21 mouse cellular contexts compared by ENCODE assay signal in genomic region chr17:27611994-27612393, GRCm38 (mm10). TPM values are rescaled to one million over a fixed set of nuclear protein-coding genes. Genes with fewer than 3 reads are reported as not detected.
A peak's percentile ranks its signal among the peaks of the same experiment; 100 is the strongest.
DNase-seq lines count a peak whose midpoint lies in the region; ATAC-seq and TF ChIP-seq lines count a peak whose summit lies in the region.
"Had no signal": no experiment of that assay in that cellular context is flagged by ENCODE, and none has a peak within 500 bp of the region (broad histone marks: within the 10 kb centered on the region; RNA-seq: fewer than 3 reads in every experiment).

No protein-coding gene starts in this region.

- DNase-seq in gastrocnemius, adult 2 months, result no peak
- no peak for DNase-seq in gastrocnemius, postnatal 4 days (ENCODE audit: low spot score in 2 of 2)
- DNase-seq in layer of hippocampus, adult 2 months (ENCODE audit: low spot score in 2 of 2), result no peak
- DNase-seq in layer of hippocampus, adult 11-12 months (ENCODE audit: low spot score), result no peak
- no peak for DNase-seq in gastrocnemius, adult 18-20 months (ENCODE audit: low spot score)
- DNase-seq in kidney, postnatal 36 days, result no peak
- DNase-seq: cerebellum, postnatal 36 days; kidney, postnatal 10 days; lung, adult 2 months; lung, postnatal 4 days; thymus, postnatal 25 days had no signal

- H3K27ac ChIP-seq in gastrocnemius, adult 2 months, result peak overlapping the region; percentile 86
- peak overlapping the region; percentile 88 for H3K27ac ChIP-seq in layer of hippocampus, adult 2 months
- H3K27ac ChIP-seq: forebrain, embryonic 10.5 days; intestine, embryonic 15.5 days; limb, embryonic 12.5 days; stomach, postnatal 0 days had no signal

- no peak for TF ChIP-seq CTCF in gastrocnemius, adult 2 months (IDR thresholded peaks at IDR 0.05)
- TF ChIP-seq CTCF in layer of hippocampus, adult 2 months (conservative IDR thresholded peaks at IDR 0.05), result no peak

- intact Hi-C loops in gastrocnemius, adult 2 months (cut with DNase I), result no loop called here

- no peak overlapping the region for H3K4me3 ChIP-seq in gastrocnemius, adult 2 months
- no peak overlapping the region for H3K4me3 ChIP-seq in layer of hippocampus, adult 2 months
- H3K4me3 ChIP-seq: embryonic facial prominence, embryonic 13.5 days; forebrain, embryonic 10.5 days; hindbrain, embryonic 13.5 days; intestine, embryonic 15.5 days; limb, embryonic 12.5 days had no signal

- 0 out of 2 replicates have a peak, but pooled peaks have one; percentile 23 for ATAC-seq in common myeloid progenitor, adult 5-6 weeks (replicated peaks; ENCODE audit: low read depth, poor library complexity, severe bottlenecking)
- ATAC-seq in monocyte, adult 5-6 weeks (replicated peaks; ENCODE audit: insufficient number of reproducible peaks, low FRiP score, low TSS enrichment, poor library complexity, severe bottlenecking), result peak; percentile 64
- ATAC-seq: intestine, embryonic 15.5 days; midbrain, embryonic 16.5 days had no signal

RNA-seq across cellular contexts. Expression of gene Nudt3, which starts 11.3 kb away (rescaled TPM):
- total RNA-seq in gastrocnemius, adult 2 months (2021), result 100 to 1,000 TPM; 222 to 261 TPM
- total RNA-seq in gastrocnemius, postnatal 4 days (2021), result 100 to 1,000 TPM; 316 to 327 TPM
- total RNA-seq in layer of hippocampus, adult 2 months (2021), result 100 to 1,000 TPM; 462 to 510 TPM
- 113 TPM in 2 replicates for total RNA-seq in common myeloid progenitor, adult 5-6 weeks (2017)
- total RNA-seq in monocyte, adult 5-6 weeks (2017), result 74.6 to 166 TPM (median 113 TPM) in 3 replicates
- total RNA-seq in gastrocnemius, adult 18-20 months (2021), result 100 to 1,000 TPM; 249 to 272 TPM

RNA-seq across cellular contexts. Expression of gene RPS10-NUDT3, which starts 23.0 kb away (rescaled TPM):
- 1 to 10 TPM in 1 of 2 experiments, not detected in 1; 1.4 TPM for total RNA-seq in gastrocnemius, adult 2 months (2021)
- total RNA-seq in gastrocnemius, postnatal 4 days (2021), result not detected
- total RNA-seq in layer of hippocampus, adult 2 months (2021), result not detected
- not detected in 2 replicates for total RNA-seq in common myeloid progenitor, adult 5-6 weeks (2017)
- total RNA-seq in monocyte, adult 5-6 weeks (2017), result not detected in 3 replicates
- 1 to 10 TPM in 1 of 2 experiments, not detected in 1; 1.5 TPM for total RNA-seq in gastrocnemius, adult 18-20 months (2021)
- total RNA-seq: layer of hippocampus, postnatal 14 days had no signal

RNA-seq across cellular contexts. Expression of gene Rps10, which starts 24.5 kb away (rescaled TPM):
- 100 to 1,000 TPM; 342 to 407 TPM for total RNA-seq in gastrocnemius, adult 2 months (2021)
- total RNA-seq in gastrocnemius, postnatal 4 days (2021), result 1,000 to 10,000 TPM in 1 of 2 experiments, 100 to 1,000 TPM in 1; 893 to 1,001 TPM
- 100 to 1,000 TPM; 495 to 504 TPM for total RNA-seq in layer of hippocampus, adult 2 months (2021)
- 2,180 and 2,411 TPM in 2 replicates for total RNA-seq in common myeloid progenitor, adult 5-6 weeks (2017)
- total RNA-seq in monocyte, adult 5-6 weeks (2017), result 1,083 to 1,310 TPM (median 1,165 TPM) in 3 replicates
- 100 to 1,000 TPM; 400 to 411 TPM for total RNA-seq in gastrocnemius, adult 18-20 months (2021)

RNA-seq across cellular contexts. Expression of gene Pacsin1, which starts 43.3 kb away (rescaled TPM):
- under 1 TPM in 1 of 2 experiments, not detected in 1; 0.18 TPM for total RNA-seq in gastrocnemius, adult 2 months (2021)
- total RNA-seq in gastrocnemius, postnatal 4 days (2021), result under 1 TPM; 0.18 to 0.78 TPM
- 100 to 1,000 TPM; 321 to 335 TPM for total RNA-seq in layer of hippocampus, adult 2 months (2021)
- total RNA-seq in common myeloid progenitor, adult 5-6 weeks (2017), result not detected in 2 replicates
- total RNA-seq in monocyte, adult 5-6 weeks (2017), result 1.8 TPM in 1 of 3 replicates, not detected in the others
- under 1 TPM in 1 of 2 experiments, not detected in 1; 0.33 TPM for total RNA-seq in gastrocnemius, adult 18-20 months (2021)

RNA-seq across cellular contexts. Expression of gene AI413582, which starts 46.4 kb away (rescaled TPM):
- total RNA-seq in gastrocnemius, adult 2 months (2021), result 1 to 10 TPM; 3.0 to 3.3 TPM
- 1 to 10 TPM; 5.4 to 7.0 TPM for total RNA-seq in gastrocnemius, postnatal 4 days (2021)
- total RNA-seq in layer of hippocampus, adult 2 months (2021), result 10 to 100 TPM; 61.6 to 66.1 TPM
- 19.0 and 22.6 TPM in 2 replicates for total RNA-seq in common myeloid progenitor, adult 5-6 weeks (2017)
- 34.3 to 57.5 TPM (median 37.8 TPM) in 3 replicates for total RNA-seq in monocyte, adult 5-6 weeks (2017)
- 1 to 10 TPM; 2.8 to 4.0 TPM for total RNA-seq in gastrocnemius, adult 18-20 months (2021)
